Mouse (Mus musculus) embryonic facial prominence, embryonic 12.5 days (tissue): ENCODE data around the gene Unc13d. TPM values are rescaled to one million over a fixed set of nuclear protein-coding genes. Genes with fewer than 3 reads are reported as not detected.

Experiments
- ATAC-seq: fragments of 200-750 bp; cut with Nextera tagmentation; 2 replicates; pipeline ENCODE4 v1.8.0; 2017; ENCODE audit not compliant: insufficient number of reproducible peaks, insufficient read depth, low FRiP score, low TSS enrichment
- H3K27ac ChIP-seq: fragments of 300-500 bp; sonication (generic); 2 replicates; pipeline ENCODE4 v1.5.1; 2016; ENCODE audit warnings: mild to moderate bottlenecking
- H3K27me3 ChIP-seq: fragments of 300-500 bp; sonication (generic); 2 replicates; pipeline ENCODE4 v1.6.1; 2016; ENCODE audit warnings: mild to moderate bottlenecking, moderate library complexity
- H3K36me3 ChIP-seq: fragments of 300-500 bp; sonication (generic); 2 replicates; pipeline ENCODE4 v1.6.1; 2016; ENCODE audit warnings: mild to moderate bottlenecking
- H3K4me1 ChIP-seq: fragments of 300-500 bp; sonication (generic); 2 replicates; pipeline ENCODE4 v1.6.1; 2016
- H3K4me2 ChIP-seq: fragments of 300-500 bp; sonication (generic); replicated peaks from 2 replicates; pipeline ENCODE4 v1.6.1; 2016; ENCODE audit warnings: mild to moderate bottlenecking, moderate library complexity
- H3K4me3 ChIP-seq: fragments of 300-500 bp; sonication (generic); 2 replicates; pipeline ENCODE4 v1.5.1; 2016; ENCODE audit warnings: mild to moderate bottlenecking
- H3K9ac ChIP-seq: fragments of 300-500 bp; sonication (generic); 2 replicates; pipeline ENCODE4 v1.6.1; 2016; ENCODE audit warnings: mild to moderate bottlenecking, moderate library complexity
- H3K9me3 ChIP-seq: fragments of 300-500 bp; sonication (generic); 2 replicates; pipeline ENCODE4 v1.6.1; 2016; ENCODE audit warnings: mild to moderate bottlenecking, moderate library complexity
- WGBS: fragments of 180-500 bp; shearing (Covaris S2); methylation state at CpG from one replicate; pipeline ENCODE4 v1.1.7; 2016; 5-methylcytosine and 5-hydroxymethylcytosine counted together
- polyA plus RNA-seq: library from polyadenylated mRNA; unstranded; fragments of >200 nt; fragmentation: Nextera tagmentation; extraction: Ambion mirVana; gene quantifications from 2 replicates; pipeline ENCODE4 v1.2.1, GENCODE M21; 2016

Gene Unc13d
- polyA plus RNA-seq, 1 experiment from 2014 or later = 1.3 TPM

DNA sequence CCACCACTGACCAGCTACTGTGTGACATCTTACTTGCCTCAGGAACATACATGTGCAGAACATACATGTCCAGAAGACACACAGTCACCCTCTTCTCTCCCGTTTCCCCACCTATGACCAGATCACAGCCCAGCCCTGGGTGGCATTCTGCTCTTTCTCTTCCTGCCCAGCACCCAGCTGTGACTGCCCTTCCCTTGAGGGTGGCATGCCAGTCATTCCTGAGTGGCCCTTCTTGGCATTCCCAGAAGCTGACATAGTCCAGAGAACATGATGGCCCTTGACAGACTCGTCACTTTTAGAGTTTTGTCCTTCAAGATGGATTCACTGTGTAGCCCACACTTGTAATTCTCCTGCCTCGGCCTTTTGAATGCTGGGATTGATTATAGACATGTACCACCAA is 5.2 kb downstream of the Unc13d start:
- 78% methylated on average over 3 of the region's 3 CpGs for WGBS
- H3K27me3 ChIP-seq = no peaks in the 10 kb centered on the region

DNA sequence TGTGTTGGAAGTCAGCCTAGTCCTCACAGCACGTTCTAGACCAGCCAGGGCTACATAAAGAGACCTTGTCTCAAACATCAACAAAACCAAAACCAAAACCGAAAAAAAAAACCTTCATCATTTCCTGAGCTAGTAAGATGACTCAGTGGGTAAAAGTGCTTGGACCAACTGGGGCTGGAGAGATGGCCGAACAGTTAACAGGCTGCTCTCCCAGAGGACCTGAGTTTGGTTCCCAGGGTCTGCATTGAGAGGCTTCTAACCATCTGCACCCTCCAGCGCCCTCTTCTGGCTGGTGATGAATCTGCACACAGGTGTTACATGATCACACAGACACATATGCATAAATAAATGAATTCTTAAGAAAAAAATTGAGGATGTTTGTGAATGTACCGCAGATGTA is 6.3 kb downstream of the Unc13d start:
- H3K4me1 ChIP-seq = 0 out of 2 replicates have a peak, but pooled peaks cover 4% of the 10 kb centered on the region
- no peak overlapping the region for H3K4me2 ChIP-seq
- no peak for ATAC-seq
- H3K9me3 ChIP-seq = no peaks in the 10 kb centered on the region
- no peak overlapping the region for H3K4me3 ChIP-seq
- H3K27ac ChIP-seq = no peak overlapping the region
- no peak overlapping the region for H3K9ac ChIP-seq
- 64% methylated on average over 5 of the region's 5 CpGs for WGBS
- no peaks in the 10 kb centered on the region for H3K27me3 ChIP-seq
- no peaks in the 10 kb centered on the region for H3K36me3 ChIP-seq

More for the DNA sequence above, 5.2 kb downstream of the Unc13d start:
- Histone ChIP-seq H3K9ac (no peak overlapping the region), H3K4me3 (no peak overlapping the region), H3K9me3 (no peaks in the 10 kb centered on the region), H3K4me2 (no peak overlapping the region), H3K27ac (no peak overlapping the region), H3K36me3 (no peaks in the 10 kb centered on the region), H3K4me1 (0 out of 2 replicates have a peak, but pooled peaks cover 4% of the 10 kb centered on the region)
- no peak for ATAC-seq

DNA sequence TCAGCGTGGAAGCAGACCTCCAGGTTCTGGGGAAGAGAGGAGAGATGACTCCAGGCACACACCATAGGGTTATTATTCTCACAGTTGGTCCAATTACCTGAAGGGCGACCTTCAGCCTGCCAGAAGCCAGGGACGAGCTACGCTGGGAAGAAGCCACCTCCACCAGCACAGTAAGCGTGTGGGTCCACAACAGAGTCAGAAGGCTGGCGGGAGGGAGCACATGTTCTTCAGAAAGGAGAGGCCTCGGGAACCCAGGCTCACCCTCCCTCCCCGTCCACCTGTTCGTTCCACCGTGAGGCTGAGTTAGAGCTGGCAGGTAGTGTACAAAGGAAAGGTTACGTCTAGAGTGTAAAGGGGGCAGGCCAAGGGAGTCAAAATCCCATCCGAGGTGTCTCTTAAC is 12.4 kb downstream of the Unc13d start:
- Histone ChIP-seq H3K4me3 (no peak overlapping the region), H3K9ac (no peak overlapping the region), H3K27ac (no peak overlapping the region), H3K4me2 (no peak overlapping the region), H3K4me1 (no peaks in the 10 kb centered on the region), H3K27me3 (no peaks in the 10 kb centered on the region), H3K36me3 (peaks cover 27% of the 10 kb centered on the region), H3K9me3 (no peaks in the 10 kb centered on the region)
- ATAC-seq = no peak
- WGBS = 87% methylated on average over 12 of the region's 12 CpGs

DNA sequence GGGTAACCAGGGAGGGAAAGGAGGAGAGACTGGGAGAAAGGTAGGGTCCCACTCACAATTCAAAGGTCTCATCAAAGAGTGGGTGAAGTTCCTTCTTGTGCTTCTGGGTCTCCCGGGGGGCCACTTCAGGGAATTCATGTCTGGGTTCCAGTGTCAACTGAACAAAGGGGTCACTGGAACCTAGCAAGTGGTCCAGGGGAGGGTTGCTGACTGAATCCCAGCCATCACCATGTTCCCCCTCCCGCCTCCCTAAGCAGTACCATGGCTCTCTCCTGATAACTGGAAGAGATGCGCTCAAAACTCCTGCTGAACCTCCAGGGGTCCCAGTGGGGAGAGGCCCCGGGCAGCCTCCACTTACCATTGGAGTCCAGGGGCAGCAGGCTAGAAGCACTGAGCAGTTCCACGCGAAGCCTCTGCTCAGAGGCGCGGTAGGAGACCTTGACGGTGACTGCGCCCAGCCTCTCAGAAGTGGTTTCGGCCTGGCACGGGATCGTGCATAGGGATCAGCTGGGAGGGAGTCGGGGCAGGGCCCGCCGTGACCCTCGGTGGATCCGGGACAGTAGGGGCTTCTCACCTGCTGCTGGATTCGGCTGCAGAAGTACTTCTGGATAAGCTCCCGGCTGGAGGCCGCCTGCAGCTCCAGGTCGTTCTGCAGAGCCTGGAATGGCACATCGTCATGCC is 13.4 kb downstream of the Unc13d start:
- WGBS = 64% methylated on average over 23 of the region's 23 CpGs
- no peak overlapping the region for H3K9ac ChIP-seq
- H3K4me2 ChIP-seq = no peak overlapping the region
- peaks cover 37% of the 10 kb centered on the region for H3K36me3 ChIP-seq
- H3K27me3 ChIP-seq = no peaks in the 10 kb centered on the region
- H3K4me3 ChIP-seq = no peak overlapping the region
- H3K4me1 ChIP-seq = no peaks in the 10 kb centered on the region
- no peak for ATAC-seq
- no peaks in the 10 kb centered on the region for H3K9me3 ChIP-seq
- no peak overlapping the region for H3K27ac ChIP-seq

DNA sequence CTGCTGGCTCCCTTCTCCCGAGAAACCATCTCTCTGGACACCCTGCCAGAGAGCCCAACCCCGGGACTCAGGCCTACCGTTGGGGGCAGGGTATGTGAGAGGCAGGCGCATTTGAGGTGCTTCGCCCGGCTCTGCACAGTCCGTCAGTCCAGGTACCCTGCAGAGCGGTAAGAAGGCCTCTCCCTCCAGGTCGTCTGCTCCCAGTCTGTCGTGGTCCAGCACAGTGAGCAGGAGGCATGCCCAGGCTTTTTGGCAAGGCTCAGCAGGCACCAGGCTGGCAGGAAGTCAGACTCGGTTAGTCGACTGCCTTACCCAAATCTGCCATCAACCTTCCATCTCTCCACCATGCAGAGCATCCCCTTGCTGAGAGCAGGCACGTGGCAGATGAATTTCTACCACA is 14.2 kb downstream of the Unc13d start:
- ATAC-seq = no peak
- H3K9ac ChIP-seq = no peak overlapping the region
- H3K4me2 ChIP-seq = no peak overlapping the region
- 76% methylated on average over 13 of the region's 13 CpGs for WGBS
- no peaks in the 10 kb centered on the region for H3K27me3 ChIP-seq
- no peak overlapping the region for H3K27ac ChIP-seq
- no peaks in the 10 kb centered on the region for H3K9me3 ChIP-seq
- no peak overlapping the region for H3K4me3 ChIP-seq
- no peaks in the 10 kb centered on the region for H3K4me1 ChIP-seq
- peaks cover 44% of the 10 kb centered on the region for H3K36me3 ChIP-seq

DNA sequence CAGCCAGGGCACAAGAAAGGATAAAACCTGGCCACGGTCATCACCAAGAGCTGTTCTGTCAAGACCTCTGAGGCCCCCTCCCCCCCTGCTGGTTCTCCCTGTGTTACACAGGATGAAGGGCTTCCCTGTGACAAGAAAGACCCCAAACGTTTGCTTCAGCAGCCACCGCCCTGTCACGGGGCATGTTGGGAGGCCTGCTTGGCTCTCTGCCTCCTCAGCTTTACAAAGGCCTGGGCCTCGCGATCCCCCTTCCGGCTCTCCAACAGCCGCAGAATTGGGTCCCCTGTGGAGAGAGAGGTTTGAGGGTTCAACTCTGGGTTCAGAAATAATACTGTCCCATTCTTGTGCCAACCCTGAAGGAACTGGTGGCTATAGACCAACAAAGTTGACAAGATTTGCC is 15.2 kb downstream of the Unc13d start:
- Histone ChIP-seq H3K27ac (0 out of 2 replicates have a peak overlapping the region, but pooled peaks have one; percentile 43), H3K4me2 (no peak overlapping the region), H3K9me3 (no peaks in the 10 kb centered on the region), H3K27me3 (no peaks in the 10 kb centered on the region), H3K9ac (no peak overlapping the region), H3K4me3 (no peak overlapping the region), H3K36me3 (peaks cover 55% of the 10 kb centered on the region), H3K4me1 (no peaks in the 10 kb centered on the region)
- no peak for ATAC-seq
- 70% methylated on average over 8 of the region's 8 CpGs for WGBS

DNA sequence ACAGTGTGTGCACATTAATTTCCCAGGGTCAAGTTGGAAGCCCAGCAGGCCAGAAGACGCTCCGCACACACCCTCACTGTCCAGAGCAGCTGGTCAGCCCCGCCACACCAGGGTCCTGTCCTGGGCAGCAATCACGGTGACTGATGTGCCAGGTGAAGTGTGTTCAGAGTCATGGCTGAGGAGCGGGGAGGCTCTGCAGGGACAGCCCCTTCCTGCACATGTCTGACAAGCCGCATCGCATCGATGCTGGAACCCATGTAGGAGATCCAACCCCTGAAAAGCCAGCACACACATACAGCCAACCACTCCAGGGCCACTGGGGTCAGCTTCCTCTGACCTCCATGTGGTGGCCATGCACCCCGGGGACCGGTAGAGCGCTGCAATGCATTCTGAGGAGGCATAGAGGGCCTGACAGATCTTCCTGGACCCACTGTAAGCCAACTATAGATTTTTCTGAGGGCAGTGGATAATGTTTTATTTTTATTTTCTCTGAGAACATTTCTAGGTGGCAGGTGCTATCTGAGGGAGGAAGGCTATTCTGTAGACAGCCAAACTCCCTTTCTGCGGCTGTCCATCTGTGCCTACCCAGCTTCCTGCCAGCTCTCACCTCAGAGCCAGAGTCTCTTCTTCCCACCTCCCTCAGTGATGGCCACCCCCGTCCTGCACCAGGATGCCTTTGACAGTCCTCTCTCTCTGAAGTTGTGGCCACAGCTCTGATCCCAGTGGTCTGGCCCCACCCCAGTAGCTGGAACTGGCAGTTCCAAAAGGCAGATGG is 15.9 kb downstream of the Unc13d start:
- Histone ChIP-seq H3K36me3 (peaks cover 62% of the 10 kb centered on the region), H3K9ac (no peak overlapping the region), H3K9me3 (no peaks in the 10 kb centered on the region), H3K4me3 (no peak overlapping the region), H3K4me1 (no peaks in the 10 kb centered on the region), H3K27me3 (no peaks in the 10 kb centered on the region), H3K4me2 (no peak overlapping the region), H3K27ac (no peak overlapping the region)
- WGBS = 86% methylated on average over 13 of the region's 13 CpGs
- no peak for ATAC-seq

DNA sequence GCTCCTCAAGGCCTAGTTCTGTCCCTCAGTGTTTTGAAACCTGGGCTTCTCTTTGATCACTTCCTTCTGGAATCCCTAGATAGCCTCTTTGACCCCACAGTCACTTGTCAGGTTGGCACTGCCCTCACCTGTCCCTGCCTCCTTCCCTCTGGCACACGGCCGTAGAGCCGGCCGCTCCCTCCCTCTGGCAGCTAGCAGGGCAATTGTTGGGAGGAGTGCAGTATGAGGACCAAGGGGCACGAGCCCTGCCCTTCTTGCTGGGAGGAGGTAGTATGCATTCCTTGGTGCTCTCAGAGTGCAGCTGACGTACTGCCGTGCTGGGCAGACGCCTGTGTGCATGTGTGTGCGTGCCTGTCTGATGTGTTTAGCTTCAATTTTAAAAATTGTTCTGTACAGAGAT is 17.2 kb downstream of the Unc13d start:
- Histone ChIP-seq H3K4me3 (no peak overlapping the region), H3K27ac (no peak overlapping the region; the same call in 1 of the 2 replicates), H3K4me1 (no peaks in the 10 kb centered on the region), H3K9me3 (no peaks in the 10 kb centered on the region), H3K4me2 (no peak overlapping the region), H3K27me3 (no peaks in the 10 kb centered on the region), H3K36me3 (peaks cover 74% of the 10 kb centered on the region), H3K9ac (no peak overlapping the region)
- no peak for ATAC-seq
- WGBS = 88% methylated on average over 9 of the region's 9 CpGs

DNA sequence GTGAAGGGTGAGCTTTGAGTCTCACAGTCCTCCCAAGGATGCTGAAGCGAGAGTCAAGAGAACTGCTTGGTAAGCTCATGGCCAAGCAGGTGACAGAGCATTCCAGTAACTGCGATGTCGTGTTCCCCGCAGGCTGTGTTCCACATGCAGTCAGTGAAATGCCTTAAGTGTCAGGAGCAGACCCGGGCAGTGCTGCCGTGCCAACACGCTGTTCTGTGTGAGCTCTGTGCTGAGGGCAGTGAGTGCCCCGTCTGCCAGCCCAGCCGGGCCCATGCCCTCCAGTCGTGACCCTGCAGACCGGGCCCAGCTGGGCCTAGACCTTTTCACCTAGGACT is 18.1 kb downstream of the Unc13d start:
- ATAC-seq = no peak
- Histone ChIP-seq H3K4me3 (no peak overlapping the region), H3K9me3 (no peaks in the 10 kb centered on the region), H3K4me2 (no peak overlapping the region), H3K4me1 (no peaks in the 10 kb centered on the region), H3K27me3 (no peaks in the 10 kb centered on the region), H3K36me3 (peaks cover 83% of the 10 kb centered on the region), H3K9ac (no peak overlapping the region), H3K27ac (no peak overlapping the region)
- WGBS = 91% methylated on average over 11 of the region's 11 CpGs

DNA sequence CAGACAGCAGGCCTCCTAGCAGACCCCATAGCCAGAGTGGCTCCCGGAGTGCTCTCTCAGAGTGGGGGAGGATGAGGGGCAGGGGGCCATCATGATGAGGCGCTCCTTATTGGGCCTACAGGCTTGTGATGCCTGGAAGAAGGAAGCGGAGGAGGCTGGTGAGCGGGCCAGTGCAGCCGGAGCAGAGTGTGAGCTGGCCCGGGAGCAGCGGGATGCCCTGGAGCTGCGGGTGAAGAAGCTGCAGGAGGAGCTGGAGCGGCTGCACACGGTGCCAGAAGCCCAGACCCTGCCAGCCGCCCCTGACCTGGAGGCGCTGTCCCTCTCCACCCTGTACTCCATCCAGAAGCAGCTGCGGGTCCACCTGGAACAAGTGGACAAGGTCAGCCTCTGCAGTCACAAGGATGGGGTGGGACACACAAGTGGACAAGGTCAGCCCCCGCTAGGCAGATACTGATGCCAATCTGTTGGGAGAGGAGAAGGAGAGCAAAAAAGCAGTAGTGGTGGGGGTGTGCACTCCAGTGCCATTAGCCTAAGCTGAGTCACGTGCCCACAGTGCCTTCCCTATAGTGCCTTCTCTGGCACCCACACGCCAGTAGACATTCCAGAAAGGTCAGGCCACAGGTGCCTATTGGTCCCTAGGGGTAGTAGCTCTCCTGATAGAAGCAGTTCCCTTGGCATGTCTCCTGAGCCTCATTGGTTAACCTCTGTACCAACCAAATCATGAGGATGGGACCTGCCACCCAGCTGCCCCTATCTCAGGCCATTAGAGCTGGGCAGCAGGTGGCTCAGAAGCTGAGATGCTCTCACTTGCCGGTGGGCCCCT is 18.7 kb downstream of the Unc13d start:
- Histone ChIP-seq H3K4me1 (no peaks in the 10 kb centered on the region), H3K4me3 (no peak overlapping the region), H3K9ac (no peak overlapping the region), H3K36me3 (peaks cover 89% of the 10 kb centered on the region), H3K27me3 (no peaks in the 10 kb centered on the region), H3K9me3 (no peaks in the 10 kb centered on the region), H3K4me2 (no peak overlapping the region), H3K27ac (peak overlapping the region; percentile 31; the same call in 1 of the 2 replicates)
- ATAC-seq = no peak
- WGBS = 91% methylated on average over 17 of the region's 17 CpGs

DNA sequence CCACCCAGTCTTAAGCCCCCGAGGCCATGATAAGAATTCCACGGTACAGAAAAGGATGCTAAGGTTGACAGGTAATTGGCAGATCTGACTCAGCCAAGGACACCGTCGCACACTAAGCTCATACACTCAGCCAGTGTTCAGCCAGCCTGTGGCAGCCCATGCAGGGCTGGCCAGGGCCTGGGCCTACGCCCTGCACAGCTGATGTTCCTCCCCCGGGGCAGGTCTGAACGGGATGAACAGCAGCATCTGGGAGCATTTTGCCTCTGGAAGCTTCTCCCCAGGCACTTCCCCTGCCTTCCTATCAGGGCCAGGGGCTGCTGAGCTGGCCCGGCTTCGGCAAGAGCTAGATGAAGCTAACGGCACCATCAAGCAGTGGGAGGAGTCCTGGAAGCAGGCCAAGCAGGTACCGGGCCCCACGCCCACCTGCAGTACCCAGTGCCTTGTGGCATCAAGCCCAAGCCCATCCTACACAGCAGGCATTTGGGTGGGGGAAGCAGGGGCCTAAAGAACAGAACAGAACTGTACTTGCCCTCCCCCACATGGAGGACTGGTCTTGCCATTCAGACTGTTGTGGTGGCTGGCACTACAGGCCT is 19.6 kb downstream of the Unc13d start:
- no peaks in the 10 kb centered on the region for H3K4me1 ChIP-seq
- H3K36me3 ChIP-seq = peaks cover 99% of the 10 kb centered on the region
- no peak for ATAC-seq
- H3K9me3 ChIP-seq = no peaks in the 10 kb centered on the region
- H3K4me3 ChIP-seq = no peak overlapping the region
- no peak overlapping the region for H3K4me2 ChIP-seq
- 72% methylated on average over 12 of the region's 12 CpGs for whole genome bisulfite sequencing
- no peak overlapping the region for H3K9ac ChIP-seq
- 0 out of 2 replicates have a peak overlapping the region, but pooled peaks have one; percentile 31 for H3K27ac ChIP-seq
- no peaks in the 10 kb centered on the region for H3K27me3 ChIP-seq
